Mouse (Mus musculus): ENCODE measurements at regions not wholly inside any gene's neighbourhood (a gene's known extent, or its start where the extent isn't known, plus 50 kb on each side); places are given as distances from the start of the nearest gene placed in this dataset.

DNA sequence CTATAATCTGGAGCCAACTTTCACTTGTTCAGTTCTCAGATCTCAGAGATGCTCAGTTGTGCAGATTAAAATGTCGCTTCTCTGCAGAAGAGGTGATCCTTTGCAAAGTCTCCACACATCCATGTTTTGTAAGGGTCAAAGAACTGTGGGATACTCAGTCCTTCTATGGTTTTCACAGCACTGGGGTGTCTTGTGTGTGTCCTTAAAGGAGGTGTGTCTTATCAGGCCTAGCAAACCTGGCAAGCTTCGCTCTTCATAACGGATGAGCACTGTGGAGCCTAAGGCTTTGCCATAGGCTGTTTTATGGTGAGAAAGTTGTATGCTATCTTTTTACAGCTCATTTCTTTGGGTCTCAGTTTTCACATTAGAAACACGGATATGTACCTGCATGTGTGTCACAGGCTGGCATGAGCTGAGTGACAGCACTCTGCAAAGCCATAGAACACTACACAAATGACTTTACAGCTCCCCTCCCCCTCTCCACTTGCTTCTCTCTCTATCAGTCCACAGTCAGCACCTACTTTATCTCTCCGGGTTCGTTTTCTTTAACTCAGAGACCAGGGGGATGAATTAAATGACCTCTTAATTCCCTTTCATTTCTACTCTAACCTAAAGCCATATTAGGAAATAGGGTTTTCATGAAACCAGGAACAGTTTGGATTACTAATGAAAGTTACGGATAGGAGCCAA is 49.8 kb upstream of the Picalm start:
- H3K4me3 ChIP-seq (replicated peaks; ENCODE audit: low read depth, low read length): no peak overlapping the region
- no peaks in the 10 kb centered on the region for H3K36me3 ChIP-seq (ENCODE audit: control insufficient read depth, insufficient read depth, low read length)
- 75% methylated on average over 7 of the region's 7 CpGs for whole genome bisulfite sequencing
- no peak for DNase-seq
- no peak for ATAC-seq (ENCODE audit: low FRiP score, low TSS enrichment)
- no peak overlapping the region for H3K9ac ChIP-seq (replicated peaks; ENCODE audit: low read length)
- no peak overlapping the region for H3K4me2 ChIP-seq (ENCODE audit: low read length)
- H3K4me1 ChIP-seq (ENCODE audit: control insufficient read depth, insufficient read depth, low read length): no peaks in the 10 kb centered on the region
- H3K27ac ChIP-seq (replicated peaks; ENCODE audit: low read depth, low read length): no peak overlapping the region
- no peaks in the 10 kb centered on the region for H3K27me3 ChIP-seq (ENCODE audit: control insufficient read depth, insufficient read depth, low read length)
- H3K9me3 ChIP-seq (ENCODE audit: control insufficient read depth, low read length): no peaks in the 10 kb centered on the region
